Mouse (Mus musculus): Measurements from ENCODE around the gene Cacna1c. TPM values are rescaled to one million over a fixed set of nuclear protein-coding genes. Genes with fewer than 3 reads are reported as not detected.

The Cacna1c gene
- polyA plus RNA-seq, 2 experiments = 8.9 to 29.0 TPM

DNA sequence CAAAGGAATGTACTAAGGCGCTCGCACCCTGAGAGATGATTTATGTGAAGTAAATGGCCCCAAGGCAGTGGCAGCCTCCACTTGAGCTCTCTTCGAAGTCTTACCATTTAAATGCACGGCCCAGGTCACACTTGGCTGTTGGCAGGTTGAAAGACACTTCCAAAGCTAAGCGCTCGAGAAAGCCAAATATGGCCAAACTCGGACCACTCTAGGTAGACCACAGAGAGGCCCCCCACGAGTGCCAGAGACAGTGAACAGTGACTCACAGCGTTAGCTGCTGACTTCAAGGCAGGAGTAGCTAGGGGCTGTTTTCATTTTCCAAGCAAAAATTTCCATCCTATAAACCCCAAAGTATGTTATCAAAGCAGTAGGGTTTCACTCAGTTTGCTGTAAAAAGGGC lies 111.7 kb downstream of the Cacna1c start:
- H3K4me1 ChIP-seq (ENCODE audit: control insufficient read depth, insufficient read depth, low read length) = peaks cover 24% of the 10 kb centered on the region
- H3K4me3 ChIP-seq (replicated peaks; ENCODE audit: low read length) = no peak overlapping the region
- 0 out of 2 replicates have a peak overlapping the region, but pooled peaks have one; percentile 4 for H3K4me2 ChIP-seq (replicated peaks; ENCODE audit: low read depth, low read length, severe bottlenecking)
- H3K27ac ChIP-seq (replicated peaks; ENCODE audit: low read depth, low read length) = no peak overlapping the region
- no peak for DNase-seq (ENCODE audit: low spot score)
- H3K9me3 ChIP-seq (ENCODE audit: control insufficient read depth, low read length) = no peaks in the 10 kb centered on the region
- H3K36me3 ChIP-seq (ENCODE audit: control insufficient read depth, insufficient read depth, low read length) = no peaks in the 10 kb centered on the region
- 45% methylated on average over 9 of the region's 9 CpGs for WGBS
- H3K27me3 ChIP-seq (ENCODE audit: control insufficient read depth, insufficient read depth, low read length) = no peaks in the 10 kb centered on the region
- H3K9ac ChIP-seq (ENCODE audit: low read depth, low read length, severe bottlenecking) = no peak overlapping the region
- TF ChIP-seq POLR2A (IDR thresholded peaks at IDR 0.05; ENCODE audit: borderline replicate concordance, extremely low read depth, insufficient read depth, insufficient read length) = no peak
- no peak for ATAC-seq (ENCODE audit: low FRiP score, low read depth)

DNA sequence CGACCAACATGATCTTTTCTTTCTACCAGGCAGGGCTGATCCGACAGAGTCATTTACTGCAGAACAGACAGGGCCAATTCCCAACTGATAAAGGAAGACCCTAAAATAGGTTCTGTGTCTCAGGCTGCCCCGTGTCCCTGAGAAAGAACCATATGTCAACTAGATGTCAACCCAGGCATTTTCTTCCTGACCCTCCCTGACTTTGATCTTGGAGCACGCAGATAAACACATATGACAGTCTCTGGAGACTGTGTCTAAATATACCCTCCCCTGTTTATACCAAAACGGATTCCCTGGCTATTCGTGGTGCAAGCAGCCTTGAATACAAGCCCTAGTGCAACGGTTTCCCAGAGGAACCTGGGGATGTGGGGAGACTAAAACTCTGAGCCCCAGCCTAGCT lies 112.7 kb downstream of the Cacna1c start:
- Histone ChIP-seq H3K27ac (replicated peaks; ENCODE audit: low read depth, low read length) (no peak overlapping the region), H3K27me3 (ENCODE audit: control insufficient read depth, insufficient read depth, low read length) (no peaks in the 10 kb centered on the region), H3K4me2 (replicated peaks; ENCODE audit: low read depth, low read length, severe bottlenecking) (no peak overlapping the region), H3K4me3 (replicated peaks; ENCODE audit: low read length) (no peak overlapping the region), H3K9ac (ENCODE audit: low read depth, low read length, severe bottlenecking) (no peak overlapping the region), H3K9me3 (ENCODE audit: control insufficient read depth, low read length) (no peaks in the 10 kb centered on the region), H3K36me3 (ENCODE audit: control insufficient read depth, insufficient read depth, low read length) (no peaks in the 10 kb centered on the region), H3K4me1 (ENCODE audit: control insufficient read depth, insufficient read depth, low read length) (peaks cover 17% of the 10 kb centered on the region)
- TF ChIP-seq POLR2A (IDR thresholded peaks at IDR 0.05; ENCODE audit: borderline replicate concordance, extremely low read depth, insufficient read depth, insufficient read length) = no peak
- DNase-seq (ENCODE audit: low spot score) (no peak), ATAC-seq (ENCODE audit: low FRiP score, low read depth) (no peak)
- WGBS = 69% methylated on average over 7 of the region's 7 CpGs

DNA sequence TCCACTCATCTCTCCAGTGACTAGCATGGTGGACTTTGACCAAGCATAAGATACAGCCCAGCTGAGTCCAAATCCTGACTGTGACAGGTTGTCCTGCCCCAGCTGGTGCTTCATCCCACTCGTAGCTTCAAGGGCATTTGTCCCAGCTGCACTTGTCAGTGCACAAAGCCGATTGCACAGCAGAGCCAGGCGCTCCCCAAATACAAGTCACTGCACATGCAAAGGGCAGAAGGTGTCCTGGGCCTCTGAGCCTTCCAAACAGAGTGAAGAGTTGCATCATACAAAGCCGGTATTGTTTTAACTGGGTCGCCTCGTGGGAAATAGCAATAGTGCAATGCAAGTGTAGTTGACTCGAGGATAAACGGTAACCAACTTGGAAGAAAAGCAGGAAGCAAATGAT lies 113.6 kb downstream of the Cacna1c start:
- Histone ChIP-seq H3K4me2 (replicated peaks; ENCODE audit: low read depth, low read length, severe bottlenecking) (no peak overlapping the region), H3K27ac (replicated peaks; ENCODE audit: low read depth, low read length) (no peak overlapping the region), H3K4me3 (replicated peaks; ENCODE audit: low read length) (no peak overlapping the region), H3K4me1 (ENCODE audit: control insufficient read depth, insufficient read depth, low read length) (peaks cover 13% of the 10 kb centered on the region), H3K9me3 (ENCODE audit: control insufficient read depth, low read length) (no peaks in the 10 kb centered on the region), H3K9ac (ENCODE audit: low read depth, low read length, severe bottlenecking) (no peak overlapping the region), H3K27me3 (ENCODE audit: control insufficient read depth, insufficient read depth, low read length) (no peaks in the 10 kb centered on the region), H3K36me3 (ENCODE audit: control insufficient read depth, insufficient read depth, low read length) (no peaks in the 10 kb centered on the region)
- ATAC-seq (ENCODE audit: low FRiP score, low read depth) (no peak), DNase-seq (ENCODE audit: low spot score) (no peak)
- TF ChIP-seq POLR2A (IDR thresholded peaks at IDR 0.05; ENCODE audit: borderline replicate concordance, extremely low read depth, insufficient read depth, insufficient read length) = no peak
- 83% methylated on average over 8 of the region's 8 CpGs for WGBS

DNA sequence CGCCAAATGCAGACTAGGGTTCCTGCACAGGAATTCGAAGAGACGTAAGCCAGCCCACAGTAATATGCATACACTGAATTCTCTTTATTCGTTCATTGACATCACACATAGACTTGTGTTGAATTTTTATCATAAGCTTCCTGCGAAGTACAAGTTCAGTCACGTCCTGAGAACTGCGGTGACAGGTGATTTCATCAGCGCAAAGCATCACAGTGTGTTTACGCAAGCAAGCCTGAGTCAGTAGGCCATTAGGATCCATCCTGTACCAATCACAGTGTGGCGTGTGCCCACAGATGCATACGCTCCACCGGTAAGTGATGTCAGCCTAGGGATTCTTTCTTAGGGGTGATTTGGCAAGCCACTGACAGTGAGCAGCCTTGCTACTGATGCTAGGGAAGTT lies 114.6 kb downstream of the Cacna1c start:
- H3K27ac ChIP-seq (replicated peaks; ENCODE audit: low read depth, low read length) = no peak overlapping the region
- H3K4me1 ChIP-seq (ENCODE audit: control insufficient read depth, insufficient read depth, low read length) = peaks cover 13% of the 10 kb centered on the region
- no peaks in the 10 kb centered on the region for H3K27me3 ChIP-seq (ENCODE audit: control insufficient read depth, insufficient read depth, low read length)
- H3K4me2 ChIP-seq (replicated peaks; ENCODE audit: low read depth, low read length, severe bottlenecking) = no peak overlapping the region
- H3K36me3 ChIP-seq (ENCODE audit: control insufficient read depth, insufficient read depth, low read length) = no peaks in the 10 kb centered on the region
- no peak for TF ChIP-seq POLR2A (IDR thresholded peaks at IDR 0.05; ENCODE audit: borderline replicate concordance, extremely low read depth, insufficient read depth, insufficient read length)
- ATAC-seq (ENCODE audit: low FRiP score, low read depth) (no peak), DNase-seq (ENCODE audit: low spot score) (no peak)
- no peak overlapping the region for H3K4me3 ChIP-seq (replicated peaks; ENCODE audit: low read length)
- no peak overlapping the region for H3K9ac ChIP-seq (ENCODE audit: low read depth, low read length, severe bottlenecking)
- 93% methylated on average over 12 of the region's 12 CpGs for WGBS
- no peaks in the 10 kb centered on the region for H3K9me3 ChIP-seq (ENCODE audit: control insufficient read depth, low read length)

DNA sequence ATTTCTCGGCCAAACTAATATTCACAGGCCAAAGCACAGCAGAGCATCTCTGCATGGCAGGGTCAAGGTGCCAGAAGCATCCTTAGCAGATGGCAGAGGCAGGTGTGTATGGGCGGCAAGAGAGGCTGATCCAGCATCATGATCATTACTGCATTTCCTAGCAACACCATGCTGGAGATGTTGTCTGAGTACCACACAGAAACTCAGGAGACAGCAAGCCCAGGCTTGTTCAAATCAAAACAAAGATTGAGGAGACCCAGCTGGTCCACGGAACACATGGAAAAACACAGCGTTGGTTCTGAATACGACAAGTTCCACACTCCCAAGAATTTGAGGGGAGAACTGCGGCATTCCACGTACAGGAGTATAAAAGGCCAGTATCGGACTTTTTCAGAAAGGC lies 116.6 kb downstream of the Cacna1c start:
- H3K36me3 ChIP-seq (ENCODE audit: control insufficient read depth, insufficient read depth, low read length) = no peaks in the 10 kb centered on the region
- ATAC-seq (ENCODE audit: low FRiP score, low read depth) (no peak), DNase-seq (ENCODE audit: low spot score) (no peak)
- TF ChIP-seq POLR2A (IDR thresholded peaks at IDR 0.05; ENCODE audit: borderline replicate concordance, extremely low read depth, insufficient read depth, insufficient read length) = no peak
- no peak overlapping the region for H3K9ac ChIP-seq (ENCODE audit: low read depth, low read length, severe bottlenecking)
- no peaks in the 10 kb centered on the region for H3K9me3 ChIP-seq (ENCODE audit: control insufficient read depth, low read length)
- H3K4me1 ChIP-seq (ENCODE audit: control insufficient read depth, insufficient read depth, low read length) = peaks cover 6% of the 10 kb centered on the region
- H3K27me3 ChIP-seq (ENCODE audit: control insufficient read depth, insufficient read depth, low read length) = no peaks in the 10 kb centered on the region
- no peak overlapping the region for H3K27ac ChIP-seq (replicated peaks; ENCODE audit: low read depth, low read length)
- H3K4me3 ChIP-seq (replicated peaks; ENCODE audit: low read length) = no peak overlapping the region
- H3K4me2 ChIP-seq (replicated peaks; ENCODE audit: low read depth, low read length, severe bottlenecking) = no peak overlapping the region
- WGBS = 87% methylated on average over 8 of the region's 8 CpGs

DNA sequence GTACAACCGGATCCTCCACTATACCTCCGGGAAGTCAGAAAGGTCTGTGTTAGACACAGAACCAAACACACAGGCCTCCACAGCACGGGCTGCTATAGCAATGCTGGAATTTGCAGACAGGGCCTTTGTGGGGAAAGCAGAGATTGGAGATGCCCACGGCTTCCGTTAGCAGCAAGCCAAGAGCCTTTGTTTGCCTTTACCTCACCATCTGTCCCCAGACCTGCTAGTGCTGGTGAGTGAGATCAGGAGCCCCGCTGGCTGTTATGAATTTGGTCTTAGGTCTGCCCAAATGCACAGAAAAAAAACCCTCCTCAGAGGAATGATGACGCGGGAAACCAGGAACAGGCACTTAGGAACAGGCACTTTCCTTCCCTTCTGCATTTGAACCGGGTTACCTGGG lies 117.3 kb downstream of the Cacna1c start:
- ATAC-seq (ENCODE audit: low FRiP score, low read depth) (no peak), DNase-seq (ENCODE audit: low spot score) (no peak)
- WGBS = 72% methylated on average over 9 of the region's 9 CpGs
- Histone ChIP-seq H3K4me2 (replicated peaks; ENCODE audit: low read depth, low read length, severe bottlenecking) (no peak overlapping the region), H3K9ac (ENCODE audit: low read depth, low read length, severe bottlenecking) (no peak overlapping the region), H3K4me3 (replicated peaks; ENCODE audit: low read length) (no peak overlapping the region), H3K4me1 (ENCODE audit: control insufficient read depth, insufficient read depth, low read length) (no peaks in the 10 kb centered on the region), H3K27me3 (ENCODE audit: control insufficient read depth, insufficient read depth, low read length) (no peaks in the 10 kb centered on the region), H3K27ac (replicated peaks; ENCODE audit: low read depth, low read length) (no peak overlapping the region), H3K9me3 (ENCODE audit: control insufficient read depth, low read length) (no peaks in the 10 kb centered on the region), H3K36me3 (ENCODE audit: control insufficient read depth, insufficient read depth, low read length) (no peaks in the 10 kb centered on the region)
- TF ChIP-seq POLR2A (IDR thresholded peaks at IDR 0.05; ENCODE audit: borderline replicate concordance, extremely low read depth, insufficient read depth, insufficient read length) = no peak

Data from limb, embryonic 14.5 days (tissue).